Mouse (Mus musculus): ENCODE measurements around the gene Celf5.

The Celf5 gene

GRCm38 (mm10) chr10:81497401-81498270 is 15.1 kb upstream of the Celf5 start:
- no peak for DNase-seq (ENCODE audit: low spot score)

DNA sequence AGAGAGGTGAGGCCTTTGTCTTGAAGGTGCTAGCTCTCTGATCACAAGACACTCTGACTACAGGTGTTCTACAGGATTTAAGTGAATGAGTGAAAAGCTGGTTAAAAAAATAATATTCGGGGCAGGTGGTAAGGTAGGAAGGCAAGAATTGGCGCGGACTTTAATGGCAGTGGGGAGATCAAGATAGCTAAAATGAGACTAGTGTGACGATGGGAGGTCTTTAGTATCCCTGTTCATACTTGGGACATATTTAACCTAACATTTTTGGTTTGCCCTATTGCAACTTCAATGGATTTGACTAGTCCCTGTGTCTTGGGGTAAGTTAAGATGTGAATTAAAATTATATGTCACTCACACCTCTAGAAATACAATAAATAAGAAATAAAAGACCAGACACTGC is 14.5 kb upstream of the Celf5 start:
- DNase-seq (ENCODE audit: low spot score), result no peak

- DNase-seq (ENCODE audit: low spot score), result peak; percentile 99
These were observed 13.9 kb upstream of the Celf5 start, which contains the start of gene Ncln for GRCm38 (mm10) chr10:81496264-81496901. Gene Ncln (minus strand): TSS chr10:81496392.

DNA sequence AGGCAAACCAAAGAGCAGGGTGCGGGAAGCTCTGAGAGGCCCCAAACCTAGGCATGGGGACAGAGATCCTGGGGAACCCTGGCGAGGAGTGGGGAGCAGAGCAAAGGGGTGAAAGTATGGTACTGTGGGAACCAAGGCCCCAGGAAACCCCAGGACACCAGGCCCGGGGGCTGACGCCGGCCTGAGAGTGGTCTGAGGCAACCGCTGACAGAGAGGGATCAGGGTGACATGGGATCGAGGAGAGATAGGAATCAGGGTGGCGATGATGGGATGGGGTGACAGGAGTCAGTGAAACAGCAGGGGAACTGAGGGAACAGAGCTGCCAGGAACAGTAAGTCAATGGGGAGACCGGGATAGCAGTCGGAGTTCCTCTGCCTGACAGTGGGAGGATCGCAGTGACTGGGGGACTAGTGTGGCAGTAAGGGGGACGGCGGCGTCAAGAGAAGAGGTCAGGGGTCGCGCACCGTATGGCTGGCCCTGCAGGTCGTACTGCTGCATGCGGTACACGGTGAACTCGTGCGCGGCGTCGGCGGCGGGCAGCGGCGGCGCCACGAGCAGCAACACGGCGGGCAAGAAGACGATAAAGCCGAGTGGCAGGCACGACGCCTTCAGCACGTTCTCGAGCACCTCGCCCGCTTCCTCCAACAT is 13.2 kb upstream of the Celf5 start:
- no peak for DNase-seq (ENCODE audit: low spot score)

DNA sequence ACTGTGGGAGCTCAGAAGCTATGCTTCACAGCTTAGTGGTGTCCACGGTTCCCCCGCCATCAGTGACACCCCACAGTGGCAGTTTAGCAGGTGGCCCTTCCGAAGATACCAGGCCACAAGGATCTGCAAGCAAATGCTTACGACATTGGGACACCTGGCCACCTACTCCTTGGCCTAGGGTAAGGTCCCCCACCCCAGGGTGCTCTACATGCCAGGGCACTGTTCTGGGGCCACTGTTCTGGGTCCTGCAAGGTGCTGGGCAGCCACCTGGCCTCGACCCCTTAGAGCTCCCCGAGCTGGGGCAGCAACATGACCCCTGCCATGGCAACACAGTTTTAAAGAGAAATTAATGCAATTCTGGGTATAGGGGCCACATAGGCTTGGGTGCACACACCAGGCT is 12.6 kb upstream of the Celf5 start:
- DNase-seq (ENCODE audit: low spot score), result no peak

DNA sequence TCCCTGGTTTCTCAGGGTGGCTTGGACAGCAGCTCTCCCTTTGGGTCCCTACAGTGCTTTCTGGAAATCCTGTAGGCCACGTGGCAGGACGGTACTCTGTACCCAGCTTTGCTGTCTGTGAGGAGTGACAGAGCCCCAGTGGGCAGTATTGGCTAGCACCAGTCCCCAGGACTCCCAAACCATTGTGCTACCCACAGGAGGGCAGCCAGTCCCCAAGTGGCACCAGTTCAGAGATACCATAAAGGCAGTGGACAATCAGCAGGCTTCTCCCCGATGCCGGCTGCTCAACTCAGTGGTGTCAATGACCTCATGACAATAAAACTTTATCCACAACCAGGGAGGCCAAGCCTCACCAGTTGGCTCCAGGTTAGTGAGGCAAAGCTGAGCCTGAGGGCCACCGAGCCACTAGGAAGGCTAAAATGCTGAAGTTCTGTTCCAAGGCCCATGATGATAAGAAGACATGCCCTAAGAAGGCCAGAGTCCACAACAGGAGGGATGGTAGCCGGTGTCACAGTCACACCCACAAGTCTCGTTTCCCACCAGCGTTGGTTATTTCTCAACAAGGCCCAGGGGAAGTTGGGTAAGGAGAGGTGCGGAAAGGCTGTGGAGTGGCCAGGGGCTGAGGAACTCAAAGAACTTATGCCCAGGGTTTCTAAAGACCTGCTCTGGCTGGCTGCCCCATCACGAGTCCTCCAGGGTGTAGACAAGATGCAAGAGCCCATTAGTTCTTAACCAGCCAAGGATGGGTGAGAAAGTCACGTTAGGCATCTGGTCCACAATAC is 11.9 kb upstream of the Celf5 start:
- no peak for DNase-seq (ENCODE audit: low spot score)

GRCm38 (mm10) chr10:81493601-81494220 is 11.2 kb upstream of the Celf5 start:
- DNase-seq (ENCODE audit: low spot score), result no peak

- DNase-seq (ENCODE audit: low spot score), result no peak
These were observed 10.2 kb upstream of the Celf5 start for GRCm38 (mm10) chr10:81492606-81493240.

GRCm38 (mm10) chr10:81491018-81491417 is 8.5 kb upstream of the Celf5 start:
- DNase-seq (ENCODE audit: low spot score), result no peak

GRCm38 (mm10) chr10:81489941-81490340 is 7.4 kb upstream of the Celf5 start:
- DNase-seq (ENCODE audit: low spot score), result no peak

GRCm38 (mm10) chr10:81488081-81488480 is 5.6 kb upstream of the Celf5 start:
- no peak for DNase-seq (ENCODE audit: low spot score)

DNA sequence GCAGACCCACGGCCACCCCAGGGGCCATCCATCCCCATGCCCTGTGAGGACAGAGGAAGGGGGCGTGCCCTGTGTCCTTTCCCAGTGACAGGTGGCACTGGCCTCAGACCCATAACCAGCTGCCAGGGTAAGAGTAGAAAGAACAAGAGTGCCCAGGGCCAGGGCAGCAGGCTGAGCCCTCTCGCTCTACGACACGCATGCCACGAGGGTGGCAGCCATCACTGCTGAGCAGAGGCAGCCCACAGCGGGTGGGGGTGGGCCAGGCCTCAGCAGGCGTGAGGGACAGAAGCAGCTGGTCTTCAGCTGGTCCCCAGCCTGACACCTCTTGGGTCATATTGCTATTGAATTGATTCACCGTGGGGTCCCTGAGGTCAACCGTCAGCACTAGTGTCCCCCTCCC is 4.0 kb upstream of the Celf5 start:
- no peak for DNase-seq (ENCODE audit: low spot score)

DNA sequence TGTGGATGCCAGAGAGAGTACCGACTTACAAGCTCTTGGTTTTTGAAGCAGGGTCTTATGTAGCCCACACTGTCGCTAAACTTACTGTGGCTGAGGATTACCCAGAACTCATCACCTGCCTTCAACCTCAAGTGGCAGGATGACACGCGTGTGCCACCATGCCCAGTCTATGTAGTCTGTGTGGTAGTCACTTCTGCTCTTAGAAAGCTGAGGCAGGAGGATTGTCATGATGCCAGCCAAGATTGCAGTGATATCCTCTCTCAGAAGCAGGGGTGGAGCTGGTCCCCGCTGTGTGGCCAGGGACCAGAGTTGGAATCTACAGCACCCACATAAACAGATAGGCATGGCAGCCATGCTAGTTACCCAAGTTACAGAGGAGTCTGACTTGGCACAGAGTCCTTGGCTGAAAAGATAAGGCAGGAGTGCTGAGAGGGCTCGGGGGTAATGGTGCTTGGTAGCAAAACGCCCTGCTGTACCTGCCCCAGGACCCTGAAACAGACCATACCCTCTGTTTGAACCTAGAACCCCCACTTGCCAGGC is 3.0 kb upstream of the Celf5 start:
- DNase-seq (ENCODE audit: low spot score), result no peak

DNA sequence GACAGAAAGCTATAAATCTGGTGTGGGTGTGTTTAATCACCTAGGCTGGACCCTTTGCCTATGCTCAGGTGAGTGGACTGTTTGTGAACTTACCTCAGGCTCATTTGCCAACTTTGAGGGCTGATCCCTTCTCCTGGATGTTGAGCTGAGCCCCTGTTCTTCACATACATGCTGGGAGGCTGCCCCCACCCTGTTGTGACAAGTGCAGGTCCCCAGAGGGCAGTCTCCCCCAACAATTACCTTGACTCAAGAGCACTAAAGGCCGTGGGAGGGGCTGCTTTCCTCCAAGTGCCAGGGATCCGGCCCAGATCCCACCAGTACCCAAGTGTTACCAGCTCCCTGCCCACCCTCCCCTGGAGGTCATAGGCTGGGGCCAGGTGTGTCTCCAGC is 2.5 kb upstream of the Celf5 start:
- no peak for DNase-seq (ENCODE audit: low spot score)

DNA sequence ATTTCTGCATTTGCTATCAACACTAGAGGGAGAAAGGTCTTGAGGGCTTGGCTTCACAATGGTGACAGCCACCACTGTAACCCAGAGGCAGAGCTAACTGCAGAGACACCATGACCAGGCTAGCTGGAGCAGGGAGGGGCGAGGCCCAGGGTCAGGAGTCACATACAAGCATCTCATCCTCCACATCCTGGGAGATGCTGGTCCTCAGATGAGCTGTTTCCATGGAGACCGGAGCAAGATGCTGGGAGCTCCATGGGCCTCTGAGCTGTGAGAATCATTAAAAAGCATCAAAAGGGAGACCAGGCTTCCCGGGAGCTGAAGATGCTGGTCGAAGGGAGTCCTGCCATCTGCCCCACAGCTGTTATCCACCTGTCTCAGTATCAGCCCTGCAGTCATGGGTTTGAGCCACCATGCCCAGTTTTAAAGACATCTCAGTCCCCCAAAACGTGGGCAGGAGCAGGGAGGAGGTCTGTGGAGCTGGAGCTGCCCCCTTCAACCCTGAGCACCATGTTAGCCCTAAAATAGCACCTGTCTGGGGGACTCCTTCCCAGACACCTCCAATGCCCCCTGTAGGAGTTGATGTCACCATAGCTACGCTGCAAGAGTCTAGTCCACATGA is 2.0 kb upstream of the Celf5 start:
- no peak for DNase-seq (ENCODE audit: low spot score)

DNA sequence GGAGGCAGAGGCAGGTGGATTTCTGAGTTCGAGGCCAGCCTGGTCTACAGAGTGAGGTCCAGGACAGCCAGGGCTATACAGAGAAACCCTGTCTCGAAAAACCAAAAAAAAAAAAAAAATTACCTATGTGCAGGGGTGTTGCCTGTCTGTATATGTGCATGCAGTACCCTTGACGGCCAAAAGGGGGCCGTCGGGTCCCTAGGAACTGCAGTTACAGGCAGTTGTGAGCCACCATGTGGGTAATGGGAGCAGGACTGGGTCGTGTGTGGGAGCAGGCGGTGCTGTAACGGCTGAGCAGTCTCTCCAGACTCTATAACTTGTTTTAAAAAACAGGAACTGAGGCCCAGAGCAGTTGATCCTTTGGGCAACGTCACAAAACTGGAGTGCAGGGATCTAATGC is 1.5 kb upstream of the Celf5 start:
- no peak for DNase-seq (ENCODE audit: low spot score)

DNA sequence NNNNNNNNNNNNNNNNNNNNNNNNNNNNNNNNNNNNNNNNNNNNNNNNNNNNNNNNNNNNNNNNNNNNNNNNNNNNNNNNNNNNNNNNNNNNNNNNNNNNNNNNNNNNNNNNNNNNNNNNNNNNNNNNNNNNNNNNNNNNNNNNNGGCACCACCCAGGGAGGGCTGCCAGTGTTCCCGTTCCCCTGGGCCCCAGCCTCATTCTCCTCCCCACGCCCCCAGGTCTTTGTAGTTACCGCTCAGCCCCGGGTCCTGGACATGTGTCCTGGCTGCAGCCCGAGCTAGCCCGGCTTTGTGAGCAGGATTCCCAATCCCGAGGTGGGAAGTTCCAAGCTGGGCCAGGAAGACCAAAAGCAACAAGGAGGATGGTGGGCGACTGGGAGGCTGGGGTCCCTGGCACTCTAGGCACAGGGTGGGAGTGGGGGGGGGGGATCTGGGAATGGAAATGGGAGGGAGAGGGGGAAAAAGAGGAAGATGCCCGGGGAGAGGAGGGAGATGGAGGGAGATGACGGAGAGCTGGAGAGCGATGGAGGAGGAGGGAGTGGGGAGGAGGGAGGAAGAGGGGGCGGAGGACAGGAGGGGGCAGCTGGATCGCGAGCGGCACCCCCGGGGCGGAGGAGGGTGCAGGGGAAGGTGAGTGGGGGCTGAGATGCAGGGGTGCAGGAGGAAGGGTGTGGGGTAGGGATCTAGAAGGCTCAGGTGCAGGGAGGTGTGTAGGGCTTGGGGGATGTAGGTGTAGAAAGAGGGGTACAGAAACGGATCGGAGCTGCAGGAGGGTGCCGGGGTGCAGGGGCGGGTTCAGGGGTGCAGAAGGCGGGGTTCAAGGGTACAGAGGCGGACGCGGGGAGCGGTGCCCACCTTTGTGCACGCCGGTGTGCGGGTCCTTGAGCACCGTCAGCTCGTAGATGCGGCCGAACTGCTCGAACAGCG is 640 bp downstream of the Celf5 start:
- DNase-seq (ENCODE audit: low spot score), result no peak

DNA sequence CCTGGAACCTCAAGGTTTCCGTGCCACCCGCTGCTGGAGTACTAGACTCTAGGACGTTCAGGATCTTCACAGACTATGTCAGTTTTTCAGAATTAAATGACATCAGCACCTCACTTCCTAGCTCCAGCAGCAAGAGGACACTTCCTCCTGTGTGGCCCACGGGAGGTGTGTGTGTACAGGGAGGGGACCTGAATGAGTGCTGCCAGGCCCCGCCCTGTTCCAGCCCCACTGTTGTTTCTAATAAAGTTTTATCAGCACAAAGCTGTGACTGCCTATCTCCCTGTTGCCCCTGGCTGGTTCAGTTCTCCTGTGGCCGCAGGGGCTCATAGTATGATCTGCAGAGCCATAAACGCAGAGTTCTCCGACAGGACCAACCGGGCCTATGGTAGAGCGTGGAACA is 8.0 kb downstream of the Celf5 start:
- no peak for DNase-seq (ENCODE audit: low spot score)

DNA sequence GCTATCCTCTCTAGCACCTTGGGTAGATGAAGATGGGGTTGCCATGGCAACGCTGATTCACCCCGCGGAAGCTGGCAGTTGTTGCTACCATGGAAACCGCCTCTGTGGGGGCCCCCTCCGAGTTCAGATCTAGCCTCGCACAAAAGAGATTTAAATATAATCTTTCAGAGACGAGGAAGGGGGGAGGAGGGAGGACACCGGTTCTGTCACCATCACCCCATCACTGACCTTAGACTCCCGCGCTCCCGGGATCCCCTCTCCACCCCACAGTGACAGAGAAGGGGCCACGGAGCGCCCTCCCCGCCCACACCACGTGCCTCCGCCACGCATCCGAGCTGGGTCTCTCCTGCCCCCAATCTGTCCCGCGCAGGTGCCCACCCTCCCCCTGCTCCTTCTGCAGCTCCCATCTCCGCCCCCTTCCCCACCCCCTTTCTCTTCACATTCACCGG is 9.5 kb downstream of the Celf5 start:
- no peak for DNase-seq (ENCODE audit: low spot score)
